Mouse (Mus musculus) hindbrain, embryonic 14.5 days (tissue): ENCODE measurements around the gene Hnrnpul2. TPM values are rescaled to one million over a fixed set of nuclear protein-coding genes. Genes with fewer than 3 reads are reported as not detected.

Experiments
- ATAC-seq: fragments of 200-750 bp; cut with Nextera tagmentation; 2 replicates; pipeline ENCODE4 v1.8.0; 2017; ENCODE audit warnings: moderate number of reproducible peaks, mild to moderate bottlenecking, moderate TSS enrichment, moderate library complexity; ENCODE audit not compliant: low FRiP score
- DNase-seq: peaks from one replicate; pipeline ENCODE4 v3.0.0-alpha.2; 2015; ENCODE audit warnings: low spot score
- H3K27ac ChIP-seq: fragments of 300-500 bp; sonication (generic); 2 replicates; pipeline ENCODE4 v1.5.1; 2014; ENCODE audit warnings: mild to moderate bottlenecking, moderate library complexity
- H3K27me3 ChIP-seq: fragments of 300-500 bp; sonication (generic); 2 replicates; pipeline ENCODE4 v1.6.1; 2014; ENCODE audit warnings: mild to moderate bottlenecking, low read length, mixed read lengths; ENCODE audit not compliant: control insufficient read depth, insufficient read depth
- H3K36me3 ChIP-seq: fragments of 300-500 bp; sonication (generic); replicated peaks from 2 replicates; pipeline ENCODE4 v1.6.1; 2014; ENCODE audit not compliant: control insufficient read depth, insufficient read depth
- H3K4me1 ChIP-seq: fragments of 300-500 bp; sonication (generic); replicated peaks from 2 replicates; pipeline ENCODE4 v1.6.1; 2014; ENCODE audit warnings: antibody characterized with exemption, low read length, mixed read lengths; ENCODE audit not compliant: control insufficient read depth, insufficient read depth
- H3K4me2 ChIP-seq: fragments of 300-500 bp; sonication (generic); replicated peaks from 2 replicates; pipeline ENCODE4 v1.6.1; 2014; ENCODE audit warnings: mild to moderate bottlenecking, moderate library complexity
- H3K4me3 ChIP-seq: fragments of 300-500 bp; sonication (generic); replicated peaks from 2 replicates; pipeline ENCODE4 v1.5.1; 2014; ENCODE audit warnings: mild to moderate bottlenecking, low read length
- H3K9ac ChIP-seq: fragments of 300-500 bp; sonication (generic); 2 replicates; pipeline ENCODE4 v1.6.1; 2014
- H3K9me3 ChIP-seq: fragments of 300-500 bp; sonication (generic); 2 replicates; pipeline ENCODE4 v1.6.1; 2016; ENCODE audit warnings: low read length; ENCODE audit not compliant: control insufficient read depth
- WGBS: fragments of 180-500 bp; shearing (Covaris S2); extraction: QIAGEN DNeasy Blood & Tissue Kit; methylation state at CpG from one replicate; pipeline ENCODE4 v1.1.7; 2014; 5-methylcytosine and 5-hydroxymethylcytosine counted together
- polyA plus RNA-seq: library from polyadenylated mRNA; unstranded; fragments of >200 nt; fragmentation: Nextera tagmentation; extraction: Ambion mirVana; gene quantifications from 2 replicates; pipeline ENCODE4 v1.2.1, GENCODE M21; 2014

Gene Hnrnpul2
- polyA plus RNA-seq, 1 experiment from 2014 or later, result 8.4 TPM

DNA sequence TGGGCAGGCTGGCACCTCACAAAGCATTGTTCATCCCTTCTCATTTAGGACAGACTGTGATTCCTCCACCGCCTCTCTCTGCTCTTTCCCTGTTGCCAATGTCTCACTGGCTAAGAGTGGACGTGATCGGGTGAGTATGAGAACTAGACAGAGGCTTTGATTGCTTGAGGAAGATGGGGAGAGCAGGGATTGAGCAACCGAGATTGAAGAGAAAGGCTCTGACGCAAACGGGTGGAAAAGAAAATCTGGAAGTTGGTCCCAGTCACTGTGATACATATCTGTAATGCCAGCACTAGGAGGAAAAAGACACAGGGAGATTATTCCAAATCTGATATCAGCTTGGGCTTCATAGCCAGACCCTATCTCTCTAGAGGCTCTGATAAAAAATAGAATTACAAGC, 23.2 kb downstream of the Hnrnpul2 start:
- Histone ChIP-seq H3K4me2 (no peak overlapping the region), H3K9ac (no peak overlapping the region), H3K36me3 (peaks cover 55% of the 10 kb centered on the region), H3K9me3 (no peaks in the 10 kb centered on the region), H3K27me3 (no peaks in the 10 kb centered on the region), H3K27ac (no peak overlapping the region), H3K4me1 (peaks cover 13% of the 10 kb centered on the region), H3K4me3 (no peak overlapping the region)
- 88% methylated on average over 6 of the region's 6 CpGs for WGBS
- no peak for ATAC-seq
- DNase-seq, result no peak

DNA sequence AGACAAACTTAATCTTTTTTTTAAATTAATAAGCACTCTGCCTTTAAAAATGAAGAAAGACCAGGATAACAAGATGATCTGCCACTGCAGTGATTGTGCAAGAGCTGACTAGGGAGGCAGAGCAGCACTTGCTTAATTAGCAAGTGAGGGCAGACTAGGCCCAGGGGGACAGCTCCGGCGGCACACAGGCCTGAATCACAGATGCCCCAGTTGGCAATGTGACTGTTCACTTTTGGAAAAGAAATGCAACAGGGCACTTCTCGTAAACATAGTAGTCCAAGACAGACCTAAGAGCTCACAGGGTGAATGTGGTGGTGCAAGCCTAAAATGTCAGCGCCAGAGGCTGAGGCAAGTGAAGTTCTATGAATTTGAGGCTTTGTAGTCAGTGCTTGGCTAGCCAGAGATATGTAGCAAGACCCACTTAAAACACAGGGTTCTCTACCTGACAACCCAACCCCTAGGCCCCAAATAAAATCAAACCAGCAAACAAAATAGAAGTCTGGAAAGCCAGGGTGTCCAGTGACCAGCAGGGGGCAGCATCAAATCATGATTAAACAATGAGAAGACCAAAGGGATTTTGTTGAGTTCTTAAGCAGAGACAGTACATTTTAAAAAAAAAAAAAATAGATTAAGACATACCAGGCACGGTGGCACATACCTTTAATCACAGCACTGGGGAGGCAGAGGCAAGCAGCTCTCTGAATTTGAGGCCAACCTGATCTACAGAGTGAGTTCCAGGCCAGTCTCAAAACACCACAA, 24.7 kb downstream of the Hnrnpul2 start:
- DNase-seq (peak; percentile 85), ATAC-seq (no peak)
- no peak overlapping the region for H3K27ac ChIP-seq
- H3K9ac ChIP-seq, result no peak overlapping the region
- no peak overlapping the region for H3K4me3 ChIP-seq
- H3K4me1 ChIP-seq, result peaks cover 13% of the 10 kb centered on the region
- 61% methylated on average over 5 of the region's 5 CpGs for WGBS
- H3K36me3 ChIP-seq, result peaks cover 65% of the 10 kb centered on the region
- H3K4me2 ChIP-seq, result no peak overlapping the region
- no peaks in the 10 kb centered on the region for H3K27me3 ChIP-seq
- no peaks in the 10 kb centered on the region for H3K9me3 ChIP-seq

DNA sequence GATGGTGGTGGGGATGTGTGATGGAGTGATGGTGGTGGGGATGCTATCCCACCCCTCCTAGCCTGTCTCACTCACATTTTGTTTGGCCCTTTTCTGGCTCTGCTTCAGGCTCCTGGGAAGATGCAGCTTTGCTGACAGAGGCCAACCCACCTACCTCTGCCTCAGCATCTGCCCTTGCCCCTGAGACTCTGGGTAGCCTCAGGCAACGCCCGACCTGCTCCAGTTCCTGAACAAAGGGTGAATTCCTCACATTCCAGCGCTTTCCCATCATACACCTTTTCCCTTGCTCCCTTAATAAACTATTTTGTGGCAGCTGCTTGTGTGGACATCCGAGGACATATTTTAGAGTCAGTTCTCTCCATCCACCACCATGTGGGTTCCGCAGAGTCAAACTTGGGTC, 28.5 kb downstream of the Hnrnpul2 start:
- Histone ChIP-seq H3K4me3 (no peak overlapping the region), H3K27ac (no peak overlapping the region), H3K27me3 (no peaks in the 10 kb centered on the region; the same call in 1 of the 2 replicates), H3K4me2 (no peak overlapping the region), H3K9ac (no peak overlapping the region), H3K9me3 (no peaks in the 10 kb centered on the region), H3K36me3 (peaks cover 52% of the 10 kb centered on the region), H3K4me1 (no peaks in the 10 kb centered on the region)
- ATAC-seq (no peak), DNase-seq (no peak)
- WGBS, result 86% methylated on average over 5 of the region's 5 CpGs

DNA sequence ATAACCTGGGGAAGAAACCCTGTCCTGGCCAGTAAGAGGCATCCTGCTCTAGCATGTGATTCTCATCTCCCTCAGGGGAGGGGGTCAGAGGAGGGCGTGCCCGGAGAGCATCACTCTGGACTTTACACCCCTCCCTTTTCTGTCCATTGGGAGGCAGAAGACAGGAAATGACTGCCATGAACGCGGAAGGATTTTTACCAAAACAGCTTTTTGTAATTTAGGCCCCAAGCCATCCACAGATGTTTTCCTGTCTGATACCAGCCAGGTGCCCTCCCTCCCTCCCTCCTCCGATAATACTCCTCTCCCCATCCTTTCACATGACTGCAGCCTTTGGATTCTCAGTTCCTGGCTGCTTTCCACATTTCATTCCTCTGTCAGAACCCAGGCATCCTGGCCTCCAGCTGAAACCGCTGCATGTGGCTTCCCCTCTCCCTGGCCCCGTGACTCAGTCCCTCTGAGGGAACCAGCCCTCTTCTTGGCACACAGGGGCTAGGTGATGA, 30.6 kb downstream of the Hnrnpul2 start, which contains the start of gene Lrrn4cl:
Gene Lrrn4cl, plus strand, starts transcription at position 367 of the 500 bp plus-strand sequence.
- 35% methylated on average over 7 of the region's 7 CpGs for WGBS
- Histone ChIP-seq H3K36me3 (peaks cover 35% of the 10 kb centered on the region), H3K9ac (no peak within 1 kb of the TSS), H3K4me3 (no peak within 1 kb of the TSS), H3K27me3 (no peaks in the 10 kb centered on the region; the same call in 1 of the 2 replicates), H3K4me2 (no peak within 1 kb of the TSS; the same call in 1 of the 2 replicates), H3K4me1 (no peaks in the 10 kb centered on the region), H3K27ac (no peak within 1 kb of the TSS), H3K9me3 (no peaks in the 10 kb centered on the region)
- DNase-seq (no peak), ATAC-seq (peak; percentile 34; the same call in 1 of the 2 replicates)

- ATAC-seq (no peak), DNase-seq (no peak)
- H3K27me3 ChIP-seq, result no peaks in the 10 kb centered on the region; the same call in 1 of the 2 replicates
- no peak overlapping the region for H3K4me3 ChIP-seq
- no peaks in the 10 kb centered on the region for H3K4me1 ChIP-seq
- no peak overlapping the region for H3K4me2 ChIP-seq
- WGBS, result 51% methylated on average over 7 of the region's 7 CpGs
- H3K36me3 ChIP-seq, result peaks cover 24% of the 10 kb centered on the region
- no peak overlapping the region for H3K9ac ChIP-seq
- no peak overlapping the region for H3K27ac ChIP-seq
- no peaks in the 10 kb centered on the region for H3K9me3 ChIP-seq
These were observed 31.8 kb downstream of the Hnrnpul2 start for GRCm38 (mm10) chr19:8851639-8852038.

DNA sequence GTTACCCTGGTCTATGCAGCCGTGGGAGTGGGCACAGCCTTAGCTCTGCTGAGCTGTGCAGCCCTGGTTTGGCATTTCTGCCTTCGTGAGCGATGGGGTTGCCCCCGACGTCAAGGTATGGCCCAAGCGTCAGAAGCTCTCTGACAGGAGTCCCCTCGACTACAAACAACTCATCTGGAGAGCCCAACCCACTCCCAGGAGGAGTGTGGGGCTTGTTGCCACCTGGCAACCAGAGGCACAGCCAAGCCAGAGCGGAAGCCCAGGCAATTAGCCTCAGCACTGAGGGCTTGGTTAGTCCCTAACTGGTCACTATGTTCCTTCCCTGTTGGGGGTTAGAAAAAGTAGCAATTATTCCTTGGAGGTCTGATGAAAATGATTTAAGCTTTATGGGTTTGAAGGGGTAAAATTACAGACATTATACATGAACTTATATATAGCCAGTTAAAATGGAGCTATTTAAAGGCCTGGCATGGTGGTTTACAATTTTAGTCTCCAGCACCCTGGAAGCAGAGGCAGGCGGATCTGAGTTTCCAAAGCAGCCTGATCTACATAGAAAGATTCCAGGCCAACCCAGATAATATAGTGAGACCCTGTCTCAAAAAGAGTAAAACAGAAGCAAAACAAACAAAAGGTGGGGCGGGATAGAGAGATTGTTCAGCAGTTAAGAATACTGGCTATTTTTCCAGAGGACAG, 32.6 kb downstream of the Hnrnpul2 start:
- no peak for ATAC-seq
- no peaks in the 10 kb centered on the region for H3K9me3 ChIP-seq

GRCm38 (mm10) chr19:8853117-8853516, 33.3 kb downstream of the Hnrnpul2 start:
- DNase-seq (no peak), ATAC-seq (no peak)
- Histone ChIP-seq H3K9me3 (no peaks in the 10 kb centered on the region), H3K4me2 (no peak overlapping the region), H3K4me3 (no peak overlapping the region), H3K27ac (no peak overlapping the region), H3K27me3 (no peaks in the 10 kb centered on the region; the same call in 1 of the 2 replicates), H3K4me1 (no peaks in the 10 kb centered on the region), H3K9ac (no peak overlapping the region), H3K36me3 (peaks cover 10% of the 10 kb centered on the region)
- 80% methylated on average over 3 of the region's 3 CpGs for WGBS

More for the DNA sequence above, 32.6 kb downstream of the Hnrnpul2 start:
- H3K27ac ChIP-seq, result no peak overlapping the region
- H3K36me3 ChIP-seq, result peaks cover 16% of the 10 kb centered on the region
- no peaks in the 10 kb centered on the region; the same call in 1 of the 2 replicates for H3K27me3 ChIP-seq
- 63% methylated on average over 10 of the region's 10 CpGs for WGBS
- H3K4me3 ChIP-seq, result no peak overlapping the region
- DNase-seq, result no peak
- H3K4me2 ChIP-seq, result no peak overlapping the region
- no peak overlapping the region for H3K9ac ChIP-seq
- H3K4me1 ChIP-seq, result no peaks in the 10 kb centered on the region

DNA sequence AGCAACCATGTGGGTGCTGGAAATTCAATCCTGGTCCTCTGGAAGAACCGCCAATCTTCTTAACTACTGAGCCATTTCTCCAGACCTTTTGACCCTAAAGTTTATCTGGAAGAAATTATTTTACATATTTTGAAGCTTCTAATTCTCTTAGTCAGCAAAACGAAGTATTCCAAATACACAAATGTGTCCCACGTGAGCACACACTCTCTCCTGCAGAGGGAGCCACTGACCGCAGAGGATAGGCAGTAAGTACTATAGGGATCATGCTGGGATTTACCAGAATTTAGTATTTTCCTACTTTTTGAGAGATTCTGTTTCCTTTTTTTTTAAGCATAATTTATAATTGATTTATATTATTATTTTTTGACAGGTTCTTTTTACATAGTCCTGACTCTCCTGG, 37.9 kb downstream of the Hnrnpul2 start:
- no peaks in the 10 kb centered on the region for H3K4me1 ChIP-seq
- WGBS, result 42% methylated on average over 4 of the region's 4 CpGs
- H3K4me2 ChIP-seq, result no peak overlapping the region
- no peak overlapping the region for H3K9ac ChIP-seq
- no peak for ATAC-seq
- H3K36me3 ChIP-seq, result no peaks in the 10 kb centered on the region
- H3K4me3 ChIP-seq, result no peak overlapping the region
- no peaks in the 10 kb centered on the region for H3K9me3 ChIP-seq
- no peaks in the 10 kb centered on the region for H3K27me3 ChIP-seq
- no peak for DNase-seq
- H3K27ac ChIP-seq, result no peak overlapping the region

GRCm38 (mm10) chr19:8859018-8859417, 39.2 kb downstream of the Hnrnpul2 start:
- Histone ChIP-seq H3K9ac (no peak overlapping the region), H3K27ac (no peak overlapping the region), H3K36me3 (no peaks in the 10 kb centered on the region), H3K4me2 (no peak overlapping the region), H3K9me3 (no peaks in the 10 kb centered on the region), H3K4me3 (no peak overlapping the region), H3K27me3 (no peaks in the 10 kb centered on the region), H3K4me1 (no peaks in the 10 kb centered on the region)
- DNase-seq, result no peak
- WGBS, result 23% methylated on average over 1 of the region's 1 CpGs
- no peak for ATAC-seq
